Mouse (Mus musculus): Measurements from ENCODE around the gene Elmo2. TPM values are rescaled to one million over a fixed set of nuclear protein-coding genes. Genes with fewer than 3 reads are reported as not detected.

Elmo2 gene
- polyA plus RNA-seq, 3 experiments from 2014 or later: 36.8 to 43.5 (median 42.5) TPM

GRCm38 (mm10) chr2:165321981-165322735 is 4.1 kb downstream of the Elmo2 start:
- ATAC-seq: no peak

- ATAC-seq: no peak
Observed at GRCm38 (mm10) chr2:165321381-165321888, 4.8 kb downstream of the Elmo2 start.

- ATAC-seq: no peak
Observed at GRCm38 (mm10) chr2:165320531-165321150, 5.6 kb downstream of the Elmo2 start.

- no peak for ATAC-seq
Observed at GRCm38 (mm10) chr2:165319503-165319902, 6.8 kb downstream of the Elmo2 start.

- ATAC-seq: no peak
Observed at GRCm38 (mm10) chr2:165318941-165319340, 7.3 kb downstream of the Elmo2 start.

- ATAC-seq: no peak
Observed at GRCm38 (mm10) chr2:165317621-165318263, 8.5 kb downstream of the Elmo2 start.

- no peak for ATAC-seq
Observed at GRCm38 (mm10) chr2:165316837-165317473, 9.3 kb downstream of the Elmo2 start.

- ATAC-seq: no peak
Observed at GRCm38 (mm10) chr2:165316204-165316603, 10.1 kb downstream of the Elmo2 start.

GRCm38 (mm10) chr2:165314197-165314596 is 12.1 kb downstream of the Elmo2 start:
- no peak for ATAC-seq

- ATAC-seq: no peak
Observed at GRCm38 (mm10) chr2:165312381-165312780, 13.9 kb downstream of the Elmo2 start.

- ATAC-seq: no peak
Observed at GRCm38 (mm10) chr2:165311577-165311976, 14.7 kb downstream of the Elmo2 start.

GRCm38 (mm10) chr2:165310818-165311425 is 15.4 kb downstream of the Elmo2 start:
- no peak for ATAC-seq

- ATAC-seq: no peak
Observed at GRCm38 (mm10) chr2:165307801-165308200, 18.5 kb downstream of the Elmo2 start.

- no peak for ATAC-seq
Observed at GRCm38 (mm10) chr2:165305438-165305837, 20.8 kb downstream of the Elmo2 start.

GRCm38 (mm10) chr2:165304819-165305218 is 21.5 kb downstream of the Elmo2 start:
- no peak for ATAC-seq

GRCm38 (mm10) chr2:165303354-165304012 is 22.8 kb downstream of the Elmo2 start:
- no peak for ATAC-seq

- no peak for ATAC-seq
Observed at GRCm38 (mm10) chr2:165301409-165301808, 24.9 kb downstream of the Elmo2 start.

- no peak for ATAC-seq
Observed at GRCm38 (mm10) chr2:165300885-165301284, 25.4 kb downstream of the Elmo2 start.

- no peak for ATAC-seq
Observed at GRCm38 (mm10) chr2:165300424-165300823, 25.9 kb downstream of the Elmo2 start.

- no peak for ATAC-seq
Observed at GRCm38 (mm10) chr2:165297429-165297828, 28.9 kb downstream of the Elmo2 start.

GRCm38 (mm10) chr2:165296571-165296970 is 29.7 kb downstream of the Elmo2 start:
- ATAC-seq: no peak

Measured in inflammation-experienced regulatory T-cells, adult 6 months (primary cell).